Mouse (Mus musculus) thymus, adult 2 months (tissue): Measurements from ENCODE around the gene Abtb2. TPM values are rescaled to one million over a fixed set of nuclear protein-coding genes. Genes with fewer than 3 reads are reported as not detected.

Experiments used
- DNase-seq: peaks from one replicate; pipeline ENCODE4 v3.0.0; 2021
- H3K27ac ChIP-seq: fragments of 200-500 bp; 2 replicates; pipeline ENCODE4 v1.5.1; 2012; ENCODE audit warnings: low read length, control low read depth; ENCODE audit not compliant: control insufficient read depth, insufficient read depth
- H3K27me3 ChIP-seq: fragments of 200-500 bp; 2 replicates; pipeline ENCODE4 v1.6.1; 2012; ENCODE audit warnings: mild to moderate bottlenecking, low read length, moderate library complexity, mixed read lengths; ENCODE audit not compliant: control insufficient read depth, insufficient read depth
- H3K36me3 ChIP-seq: fragments of 200-500 bp; 2 replicates; pipeline ENCODE4 v1.6.1; 2012; ENCODE audit warnings: mild to moderate bottlenecking, low read length, moderate library complexity; ENCODE audit not compliant: control insufficient read depth, insufficient read depth
- H3K4me1 ChIP-seq: fragments of 200-500 bp; replicated peaks from 2 replicates; pipeline ENCODE4 v1.6.1; 2012; ENCODE audit warnings: low read length; ENCODE audit not compliant: control insufficient read depth, insufficient read depth
- H3K4me3 ChIP-seq: fragments of 200-500 bp; 2 replicates; pipeline ENCODE4 v1.5.1; 2012; ENCODE audit warnings: mild to moderate bottlenecking, low read length, control low read depth, moderate library complexity; ENCODE audit not compliant: control insufficient read depth, insufficient read depth
- CTCF ChIP-seq: fragments of 200-500 bp; IDR thresholded peaks from 2 replicates; pipeline ENCODE4 v1.5.1; 2012; ENCODE audit warnings: mild to moderate bottlenecking, control low read depth, low read length, moderate library complexity, borderline replicate concordance; ENCODE audit not compliant: control insufficient read depth, poor library complexity, insufficient read depth; ENCODE audit errors: extremely low read depth
- POLR2A ChIP-seq: fragments of 200-500 bp; IDR thresholded peaks from 2 replicates; pipeline ENCODE4 v1.6.1; 2012; ENCODE audit warnings: mild to moderate bottlenecking, low read length, control low read depth, moderate library complexity; ENCODE audit not compliant: control insufficient read depth, poor library complexity, insufficient read depth; ENCODE audit errors: extremely low read depth
- WGBS: fragments of 180-500 bp; shearing (Covaris S2); methylation state at CpG from one replicate; pipeline ENCODE4 v1.1.7; 2018; 5-methylcytosine and 5-hydroxymethylcytosine counted together
- polyA plus RNA-seq: library from polyadenylated mRNA; depleted of rRNA; stranded (reverse); fragments of >200 nt; gene quantifications from 2 replicates; pipeline ENCODE4 v1.2.3, GENCODE M21; 2012

The Abtb2 gene
- polyA plus RNA-seq, 1 experiment = 110 TPM

- Histone ChIP-seq H3K4me3 (no peak overlapping the region), H3K36me3 (no peaks in the 10 kb centered on the region), H3K27me3 (no peaks in the 10 kb centered on the region), H3K27ac (peak overlapping the region; percentile 58), H3K4me1 (peaks cover 49% of the 10 kb centered on the region)
- TF ChIP-seq POLR2A = no peak
- no peak for TF ChIP-seq CTCF
- peak; percentile 29 for DNase-seq
These were observed 121.0 kb downstream of the Abtb2 start for GRCm38 (mm10) chr2:103687143-103687542.

GRCm38 (mm10) chr2:103687888-103688287 lies 121.8 kb downstream of the Abtb2 start:
- Histone ChIP-seq H3K27me3 (no peaks in the 10 kb centered on the region), H3K4me3 (no peak overlapping the region), H3K36me3 (no peaks in the 10 kb centered on the region), H3K4me1 (peaks cover 45% of the 10 kb centered on the region), H3K27ac (no peak overlapping the region)
- DNase-seq = no peak
- no peak for TF ChIP-seq POLR2A
- no peak for TF ChIP-seq CTCF

DNA sequence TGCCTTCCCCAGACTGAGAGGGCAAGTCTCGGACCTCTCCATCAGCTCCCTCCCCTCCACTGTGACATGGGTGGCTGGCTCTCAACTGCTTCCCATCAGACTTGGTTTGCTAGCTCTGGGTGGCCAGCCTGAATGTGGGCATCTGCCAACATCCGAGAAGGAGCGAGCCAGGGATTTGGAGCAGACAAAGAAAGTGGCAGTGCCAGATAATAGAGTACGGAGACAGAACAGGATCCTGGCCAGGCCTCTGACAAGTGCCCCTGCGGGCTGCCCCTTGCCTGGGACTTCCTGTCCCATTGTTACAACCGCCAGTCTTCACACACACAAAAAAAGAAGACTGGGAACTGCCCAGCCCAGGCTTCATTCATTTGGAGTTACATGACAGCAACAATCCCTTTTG lies 124.3 kb downstream of the Abtb2 start:
- no peak for DNase-seq

GRCm38 (mm10) chr2:103690828-103691227 lies 124.7 kb downstream of the Abtb2 start:
- H3K27ac ChIP-seq = no peak overlapping the region
- 88% methylated on average over 5 of the region's 5 CpGs for WGBS
- TF ChIP-seq POLR2A = no peak
- TF ChIP-seq CTCF = no peak

More for the DNA sequence above, 124.3 kb downstream of the Abtb2 start:
- TF ChIP-seq POLR2A (no peak), CTCF (no peak)
- Histone ChIP-seq H3K27ac (no peak overlapping the region), H3K4me3 (no peak overlapping the region), H3K27me3 (no peaks in the 10 kb centered on the region), H3K4me1 (peaks cover 30% of the 10 kb centered on the region), H3K36me3 (no peaks in the 10 kb centered on the region)
- 66% methylated on average over 6 of the region's 6 CpGs for WGBS

GRCm38 (mm10) chr2:103691278-103691677 lies 125.2 kb downstream of the Abtb2 start:
- Histone ChIP-seq H3K36me3 (no peaks in the 10 kb centered on the region), H3K4me3 (no peak overlapping the region), H3K27ac (no peak overlapping the region), H3K4me1 (peaks cover 22% of the 10 kb centered on the region), H3K27me3 (no peaks in the 10 kb centered on the region)
- no peak for DNase-seq
- WGBS = 96% methylated on average over 1 of the region's 1 CpGs
- TF ChIP-seq POLR2A (no peak), CTCF (no peak)

More at GRCm38 (mm10) chr2:103690828-103691227, 124.7 kb downstream of the Abtb2 start:
- no peaks in the 10 kb centered on the region for H3K27me3 ChIP-seq
- no peaks in the 10 kb centered on the region for H3K36me3 ChIP-seq
- H3K4me1 ChIP-seq = peaks cover 27% of the 10 kb centered on the region
- H3K4me3 ChIP-seq = no peak overlapping the region
- no peak for DNase-seq

DNA sequence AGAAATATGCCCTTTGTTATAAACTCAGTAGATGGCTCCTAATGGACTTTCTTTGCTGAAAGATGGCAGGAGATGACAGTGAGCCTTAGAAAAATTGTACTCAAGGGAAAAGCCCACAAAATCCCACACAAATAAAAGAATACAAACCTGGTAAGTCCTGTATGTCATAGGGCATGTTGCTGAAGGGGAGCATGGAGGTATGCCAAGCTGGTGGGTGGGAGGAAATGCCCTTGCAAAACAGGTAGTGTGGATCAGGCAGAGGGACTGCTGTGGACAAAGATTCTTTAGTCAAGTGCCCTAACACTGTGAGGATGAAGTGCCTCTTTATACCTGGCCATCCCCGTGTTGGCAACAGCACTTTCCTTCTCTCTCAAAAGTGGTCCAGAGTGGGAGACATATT lies 126.7 kb downstream of the Abtb2 start:
- H3K27me3 ChIP-seq = no peaks in the 10 kb centered on the region
- WGBS = 93% methylated on average over 1 of the region's 1 CpGs
- no peaks in the 10 kb centered on the region for H3K36me3 ChIP-seq
- peaks cover 13% of the 10 kb centered on the region for H3K4me1 ChIP-seq
- no peak overlapping the region for H3K27ac ChIP-seq
- H3K4me3 ChIP-seq = no peak overlapping the region
- TF ChIP-seq POLR2A (no peak), CTCF (no peak)
- no peak for DNase-seq

DNA sequence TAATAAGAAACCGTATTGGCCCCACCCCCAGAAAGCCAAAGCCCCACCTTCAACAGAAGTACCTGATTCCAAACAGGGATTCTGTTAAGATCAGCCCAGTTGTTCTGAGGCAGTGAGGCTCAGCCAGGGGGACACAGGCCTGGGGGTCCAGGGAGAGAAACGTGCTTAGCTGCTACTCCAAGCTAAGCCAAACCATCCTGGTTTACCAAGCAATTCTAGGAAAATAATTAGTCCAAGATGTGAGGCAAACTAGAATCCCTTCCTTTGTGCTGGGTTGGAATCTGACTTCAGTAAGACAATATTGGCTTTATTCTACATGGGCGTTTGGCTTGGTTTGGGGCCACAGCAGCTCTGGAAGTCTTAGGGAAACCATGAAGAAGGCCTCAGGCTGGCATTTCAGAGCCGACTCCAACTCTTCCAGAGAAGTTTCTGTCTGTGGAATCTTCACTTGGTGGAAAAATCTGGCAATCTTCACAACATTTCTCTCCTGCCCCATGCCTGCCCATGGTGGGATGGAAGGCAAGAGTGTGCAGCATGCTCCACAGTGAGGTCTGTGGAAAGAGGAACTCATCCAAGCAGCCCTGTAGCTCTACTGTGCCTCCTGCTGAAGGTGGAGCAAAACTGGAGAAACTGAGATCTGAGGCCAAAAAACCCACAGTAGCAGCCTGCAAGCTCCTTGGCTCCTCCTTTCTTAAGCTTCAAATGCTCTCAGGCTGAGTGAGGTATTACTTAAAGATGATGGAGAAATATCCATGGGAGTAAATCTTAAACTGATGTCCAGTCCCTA lies 128.9 kb downstream of the Abtb2 start:
- H3K27me3 ChIP-seq = no peaks in the 10 kb centered on the region
- H3K4me3 ChIP-seq = no peak overlapping the region
- no peak for TF ChIP-seq CTCF
- no peak for TF ChIP-seq POLR2A
- peaks cover 13% of the 10 kb centered on the region for H3K4me1 ChIP-seq
- no peaks in the 10 kb centered on the region for H3K36me3 ChIP-seq
- no peak overlapping the region for H3K27ac ChIP-seq
- 91% methylated on average over 4 of the region's 4 CpGs for WGBS
- no peak for DNase-seq
